Mouse (Mus musculus) lung, adult 2 months (tissue): ENCODE measurements around the gene Cabin1. TPM values are rescaled to one million over a fixed set of nuclear protein-coding genes. Genes with fewer than 3 reads are reported as not detected.

Experiments used
- DNase-seq: peaks from one replicate; pipeline ENCODE4 v3.0.0; 2022
- H3K4me1 ChIP-seq: fragments of 200-500 bp; 2 replicates; pipeline ENCODE4 v1.6.1; 2011; ENCODE audit warnings: low read length; ENCODE audit not compliant: control insufficient read depth, insufficient read depth
- H3K4me3 ChIP-seq: fragments of 200-500 bp; replicated peaks from 2 replicates; pipeline ENCODE3; 2011; ENCODE audit warnings: low read depth, mild to moderate bottlenecking, control low read depth, low read length; ENCODE audit errors: extremely low read depth
- CTCF ChIP-seq: fragments of 200-500 bp; IDR thresholded peaks from 2 replicates; pipeline ENCODE4 v1.5.1; 2011; ENCODE audit warnings: mild to moderate bottlenecking, low read length, control low read depth; ENCODE audit not compliant: insufficient read depth
- POLR2A ChIP-seq: fragments of 200-500 bp; IDR thresholded peaks from 2 replicates; pipeline ENCODE4 v1.6.1; 2011; ENCODE audit warnings: low read depth, mild to moderate bottlenecking, control low read depth, low read length, borderline replicate concordance; ENCODE audit errors: extremely low read depth
- WGBS: fragments of 180-500 bp; shearing (Covaris S2); methylation state at CpG from one replicate; pipeline ENCODE4 v1.1.7; 2018; 5-methylcytosine and 5-hydroxymethylcytosine counted together
- polyA plus RNA-seq: library from polyadenylated mRNA; depleted of rRNA; stranded (reverse); fragments of >200 nt; gene quantifications from 2 replicates; pipeline ENCODE4 v1.2.3, GENCODE M21; 2012; rRNA removed

Cabin1 gene
- 53.6 and 65.0 TPM in 2 replicates for polyA plus RNA-seq

GRCm38 (mm10) chr10:75763682-75764518 is at the start of gene Cabin1:
Gene Cabin1 (minus strand): TSS chr10:75764341.
- Histone ChIP-seq H3K4me3 (peak within 1 kb of the TSS; percentile 95), H3K4me1 (0 out of 2 replicates have a peak, but pooled peaks cover 4% of the 10 kb centered on the region)
- under 1% methylated on average over 61 of the region's 61 CpGs for WGBS
- TF ChIP-seq CTCF (no peak), POLR2A (peak; percentile 88; the same call in 1 of the 2 replicates)
- peak; percentile 95 for DNase-seq

GRCm38 (mm10) chr10:75804217-75804616 is 40.1 kb upstream of the Cabin1 start:
- TF ChIP-seq CTCF (no peak), POLR2A (no peak)
- Histone ChIP-seq H3K4me1 (no peaks in the 10 kb centered on the region), H3K4me3 (no peak overlapping the region)
- WGBS, result 66% methylated on average over 2 of the region's 2 CpGs
- DNase-seq, result no peak

GRCm38 (mm10) chr10:75798176-75798696 is 34.1 kb upstream of the Cabin1 start, which contains the start of gene Gstt1:
Gene Gstt1 (minus strand): TSS chr10:75798584.
- DNase-seq, result peak; percentile 77
- H3K4me1 ChIP-seq, result peaks cover 8% of the 10 kb centered on the region
- H3K4me3 ChIP-seq, result peak within 1 kb of the TSS; percentile 82
- WGBS, result 1% methylated on average over 18 of the region's 18 CpGs
- TF ChIP-seq POLR2A (peak; percentile 58; the same call in 1 of the 2 replicates), CTCF (no peak)

GRCm38 (mm10) chr10:75797619-75798175 is 33.6 kb upstream of the Cabin1 start:
- DNase-seq, result peak; percentile 62

GRCm38 (mm10) chr10:75796731-75797516 is 32.8 kb upstream of the Cabin1 start:
- H3K4me1 ChIP-seq, result peaks cover 8% of the 10 kb centered on the region
- peak overlapping the region; percentile 49 for H3K4me3 ChIP-seq
- TF ChIP-seq POLR2A (no peak), CTCF (no peak)
- WGBS, result 25% methylated on average over 11 of the region's 11 CpGs
- DNase-seq, result peak; percentile 39

More at GRCm38 (mm10) chr10:75797619-75798175, 33.6 kb upstream of the Cabin1 start:
- Histone ChIP-seq H3K4me1 (peaks cover 8% of the 10 kb centered on the region), H3K4me3 (peak overlapping the region; percentile 82)
- TF ChIP-seq CTCF (no peak), POLR2A (peak; percentile 59; the same call in 1 of the 2 replicates)
- under 1% methylated on average over 12 of the region's 12 CpGs for WGBS

GRCm38 (mm10) chr10:75794880-75795279 is 30.7 kb upstream of the Cabin1 start:
- DNase-seq, result peak; percentile 31
- WGBS, result 25% methylated on average over 3 of the region's 3 CpGs
- TF ChIP-seq CTCF (no peak), POLR2A (no peak)
- Histone ChIP-seq H3K4me3 (no peak overlapping the region), H3K4me1 (peaks cover 8% of the 10 kb centered on the region)

GRCm38 (mm10) chr10:75790773-75791172 is 26.6 kb upstream of the Cabin1 start:
- Histone ChIP-seq H3K4me3 (no peak overlapping the region), H3K4me1 (peaks cover 8% of the 10 kb centered on the region)
- no peak for DNase-seq
- WGBS, result 10% methylated on average over 7 of the region's 7 CpGs
- TF ChIP-seq POLR2A (no peak), CTCF (no peak)

- TF ChIP-seq CTCF, result no peak
- no peak for TF ChIP-seq POLR2A
- WGBS, result 74% methylated on average over 5 of the region's 5 CpGs
- Histone ChIP-seq H3K4me1 (peaks cover 5% of the 10 kb centered on the region), H3K4me3 (no peak overlapping the region)
- peak; percentile 22 for DNase-seq
Measured at GRCm38 (mm10) chr10:75789841-75790240, 25.7 kb upstream of the Cabin1 start.
